Mouse (Mus musculus) limb, embryonic 14.5 days (tissue): ENCODE results near the gene Cilp2. TPM values are rescaled to one million over a fixed set of nuclear protein-coding genes. Genes with fewer than 3 reads are reported as not detected.

Experiments used
- ATAC-seq: fragments of 200-750 bp; cut with Nextera tagmentation; 2 replicates; pipeline ENCODE4 v1.8.0; 2017; ENCODE audit warnings: low read depth, moderate number of reproducible peaks, moderate TSS enrichment; ENCODE audit not compliant: low FRiP score
- DNase-seq: peaks from one replicate; pipeline ENCODE4 v3.0.0-alpha.2; 2015; ENCODE audit warnings: low spot score
- H3K27ac ChIP-seq: fragments of 300-500 bp; sonication (generic); replicated peaks from 2 replicates; pipeline ENCODE4 v1.5.1; 2014; ENCODE audit warnings: low read depth, mild to moderate bottlenecking, low read length, moderate library complexity, mixed read lengths
- H3K27me3 ChIP-seq: fragments of 300-500 bp; sonication (generic); 2 replicates; pipeline ENCODE4 v1.6.1; 2014; ENCODE audit warnings: low read length, mixed read lengths; ENCODE audit not compliant: control insufficient read depth, insufficient read depth
- H3K36me3 ChIP-seq: fragments of 300-500 bp; sonication (generic); 2 replicates; pipeline ENCODE4 v1.6.1; 2014; ENCODE audit warnings: mild to moderate bottlenecking, low read length, moderate library complexity, mixed read lengths; ENCODE audit not compliant: control insufficient read depth, insufficient read depth
- H3K4me1 ChIP-seq: fragments of 300-500 bp; sonication (generic); 2 replicates; pipeline ENCODE4 v1.6.1; 2014; ENCODE audit warnings: antibody characterized with exemption, low read length, mixed read lengths; ENCODE audit not compliant: control insufficient read depth, insufficient read depth
- H3K4me2 ChIP-seq: fragments of 300-500 bp; sonication (generic); replicated peaks from 2 replicates; pipeline ENCODE4 v1.6.1; 2014; ENCODE audit warnings: low read depth, mild to moderate bottlenecking, low read length, moderate library complexity; ENCODE audit not compliant: severe bottlenecking
- H3K4me3 ChIP-seq: fragments of 300-500 bp; sonication (generic); replicated peaks from 2 replicates; pipeline ENCODE4 v1.5.1; 2014; ENCODE audit warnings: low read length
- H3K9ac ChIP-seq: fragments of 300-500 bp; sonication (generic); 2 replicates; pipeline ENCODE4 v1.6.1; 2014; ENCODE audit warnings: mild to moderate bottlenecking, low read depth, low read length, moderate library complexity; ENCODE audit not compliant: severe bottlenecking
- H3K9me3 ChIP-seq: fragments of 300-500 bp; sonication (generic); 2 replicates; pipeline ENCODE4 v1.6.1; 2016; ENCODE audit warnings: low read length; ENCODE audit not compliant: control insufficient read depth
- POLR2A ChIP-seq: fragments of 200-500 bp; IDR thresholded peaks from 2 replicates; pipeline ENCODE4 v1.8.0; 2012; ENCODE audit warnings: inconsistent platforms, mild to moderate bottlenecking, moderate library complexity, borderline replicate concordance; ENCODE audit not compliant: insufficient read depth, insufficient read length; ENCODE audit errors: extremely low read depth
- WGBS: fragments of 180-500 bp; shearing (Covaris S2); extraction: QIAGEN DNeasy Blood & Tissue Kit; methylation state at CpG from one replicate; pipeline ENCODE4 v1.1.7; 2014; 5-methylcytosine and 5-hydroxymethylcytosine counted together
- polyA plus RNA-seq, 2 experiments: library from polyadenylated mRNA; depleted of rRNA in 1 of 2; stranded (reverse) in 1 of 2; unstranded in 1 of 2; fragments of >200 nt; fragmentation: Nextera tagmentation in 1 of 2; extraction: Ambion mirVana in 1 of 2; gene quantifications; 2 replicates each; pipeline versions ENCODE4 v1.2.1 to v1.2.3; 2012 to 2014

Gene Cilp2
- polyA plus RNA-seq, 2 experiments = 1.5 to 2.6 TPM

DNA sequence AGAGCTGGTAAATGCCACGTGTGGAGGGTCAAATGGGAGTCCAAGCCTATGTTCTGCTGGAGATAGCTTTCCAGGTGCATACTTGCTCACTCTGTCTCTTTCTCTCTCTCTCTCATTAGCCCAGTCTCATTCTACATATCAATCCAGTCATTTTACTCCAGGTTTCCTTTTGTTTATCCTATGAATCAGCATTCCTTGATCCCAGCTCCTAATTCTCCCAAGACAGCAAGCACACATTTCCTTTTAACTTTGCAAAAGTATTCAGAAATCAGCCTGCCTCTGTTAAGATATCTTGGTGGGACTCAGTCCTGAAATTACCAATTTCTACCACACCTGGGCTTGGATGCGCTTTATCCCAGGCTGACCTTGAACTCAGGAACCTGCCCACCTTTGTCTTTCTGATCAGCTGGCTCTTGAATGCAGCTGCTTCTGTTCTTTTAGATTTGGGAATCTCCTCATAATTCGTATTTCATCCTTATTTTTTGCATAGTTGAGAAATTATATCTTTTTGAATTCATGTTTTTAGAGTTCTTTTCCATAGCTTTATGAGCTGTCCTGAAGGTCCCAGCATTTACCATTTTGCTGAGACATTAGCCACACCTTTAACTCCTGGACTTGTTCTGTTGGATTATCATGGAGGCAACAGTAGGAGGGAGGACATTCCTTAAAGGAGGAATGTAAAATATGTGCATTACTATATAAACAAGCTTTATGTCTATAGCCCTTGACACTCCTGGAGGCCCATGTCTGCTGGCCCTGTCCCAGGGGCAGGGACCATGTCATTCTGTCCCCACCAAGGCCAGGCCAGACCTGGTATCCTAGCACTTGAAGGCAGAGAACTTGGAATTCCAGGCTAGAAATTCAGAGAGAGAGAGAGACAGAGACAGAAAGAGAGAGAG lies 40.1 kb downstream of the Cilp2 start:
- no peak for DNase-seq
- no peak for TF ChIP-seq POLR2A

GRCm38 (mm10) chr8:69837057-69837682 lies 50.3 kb downstream of the Cilp2 start:
- Histone ChIP-seq H3K27me3 (no peaks in the 10 kb centered on the region), H3K36me3 (no peaks in the 10 kb centered on the region), H3K4me2 (no peak overlapping the region), H3K9me3 (no peaks in the 10 kb centered on the region), H3K9ac (no peak overlapping the region), H3K4me1 (peaks cover 4% of the 10 kb centered on the region; the same call in 1 of the 2 replicates), H3K27ac (no peak overlapping the region), H3K4me3 (no peak overlapping the region)
- TF ChIP-seq POLR2A = no peak
- 64% methylated on average over 8 of the region's 8 CpGs for WGBS
- DNase-seq (no peak), ATAC-seq (no peak)

More for the DNA sequence above, 40.1 kb downstream of the Cilp2 start:
- no peak overlapping the region for H3K4me2 ChIP-seq
- H3K27ac ChIP-seq = no peak overlapping the region
- no peaks in the 10 kb centered on the region for H3K4me1 ChIP-seq
- no peaks in the 10 kb centered on the region for H3K27me3 ChIP-seq
- H3K4me3 ChIP-seq = no peak overlapping the region
- ATAC-seq = no peak
- no peak overlapping the region for H3K9ac ChIP-seq
- no peaks in the 10 kb centered on the region for H3K36me3 ChIP-seq
- no peaks in the 10 kb centered on the region for H3K9me3 ChIP-seq
- WGBS = 55% methylated on average over 3 of the region's 3 CpGs

GRCm38 (mm10) chr8:69832298-69832853 lies 55.1 kb downstream of the Cilp2 start, which contains the start of gene Pbx4:
Pbx4 (plus strand) TSS chr8:69832491.
- Histone ChIP-seq H3K4me2 (peak within 1 kb of the TSS; percentile 91), H3K4me1 (peaks cover 7% of the 10 kb centered on the region; the same call in 1 of the 2 replicates), H3K9ac (peak within 1 kb of the TSS; percentile 59), H3K9me3 (no peaks in the 10 kb centered on the region), H3K27ac (peak within 1 kb of the TSS; percentile 5; the same call in 1 of the 2 replicates), H3K4me3 (peak within 1 kb of the TSS; percentile 54), H3K27me3 (no peaks in the 10 kb centered on the region), H3K36me3 (peaks cover 10% of the 10 kb centered on the region; the same call in 1 of the 2 replicates)
- under 1% methylated on average over 35 of the region's 38 CpGs for WGBS
- no peak for TF ChIP-seq POLR2A
- peak; percentile 97 for DNase-seq
- peak; percentile 98 for ATAC-seq

Other genes starting within 250 kb of the Cilp2 start
- gene Zfp964, start 233.2 kb downstream of the Cilp2 start, polyA plus RNA-seq (2012; rRNA removed) = 2.1 and 2.2 TPM in 2 replicates
- 1.5 and 1.8 TPM in 2 replicates for gene Zfp964, start 233.2 kb downstream of the Cilp2 start, polyA plus RNA-seq (2014; fragmentation: Nextera tagmentation; extraction: Ambion mirVana)
- 11.5 and 16.8 TPM in 2 replicates for gene Zfp869, start 177.0 kb downstream of the Cilp2 start, polyA plus RNA-seq (2012; rRNA removed)
- 32.4 and 32.5 TPM in 2 replicates for gene Zfp869, start 177.0 kb downstream of the Cilp2 start, polyA plus RNA-seq (2014; fragmentation: Nextera tagmentation; extraction: Ambion mirVana)
- gene Zfp963, start 137.7 kb downstream of the Cilp2 start, polyA plus RNA-seq (2012; rRNA removed) = 9.3 and 10.0 TPM in 2 replicates
- 8.2 and 8.7 TPM in 2 replicates for gene Zfp963, start 137.7 kb downstream of the Cilp2 start, polyA plus RNA-seq (2014; fragmentation: Nextera tagmentation; extraction: Ambion mirVana)
- gene Gm20422, start 112.8 kb downstream of the Cilp2 start, polyA plus RNA-seq (2012; rRNA removed) = 1.1 TPM in 1 of 2 replicates, not detected in the other
- 0.62 and 1.5 TPM in 2 replicates for gene Gm20422, start 112.8 kb downstream of the Cilp2 start, polyA plus RNA-seq (2014; fragmentation: Nextera tagmentation; extraction: Ambion mirVana)
- 79.7 and 118 TPM in 2 replicates for gene Atp13a1, start 96.5 kb downstream of the Cilp2 start, polyA plus RNA-seq (2012; rRNA removed)
- 44.8 and 47.8 TPM in 2 replicates for gene Atp13a1, start 96.5 kb downstream of the Cilp2 start, polyA plus RNA-seq (2014; fragmentation: Nextera tagmentation; extraction: Ambion mirVana)
- gene Zfp866, start 96.5 kb downstream of the Cilp2 start, polyA plus RNA-seq (2012; rRNA removed) = 24.8 and 29.5 TPM in 2 replicates
- 30.6 and 36.0 TPM in 2 replicates for gene Zfp866, start 96.5 kb downstream of the Cilp2 start, polyA plus RNA-seq (2014; fragmentation: Nextera tagmentation; extraction: Ambion mirVana)
- gene Gmip, start 79.0 kb downstream of the Cilp2 start, polyA plus RNA-seq (2012; rRNA removed) = 25.4 and 27.8 TPM in 2 replicates
- 7.7 and 8.5 TPM in 2 replicates for gene Gmip, start 79.0 kb downstream of the Cilp2 start, polyA plus RNA-seq (2014; fragmentation: Nextera tagmentation; extraction: Ambion mirVana)
- 4.1 and 6.4 TPM in 2 replicates for gene Lpar2, start 65.3 kb downstream of the Cilp2 start, polyA plus RNA-seq (2012; rRNA removed)
- 1.5 TPM in 2 replicates for gene Lpar2, start 65.3 kb downstream of the Cilp2 start, polyA plus RNA-seq (2014; fragmentation: Nextera tagmentation; extraction: Ambion mirVana)
- gene Pbx4, start 55.2 kb downstream of the Cilp2 start, polyA plus RNA-seq (2012; rRNA removed) = 6.3 and 6.6 TPM in 2 replicates
- gene Pbx4, start 55.2 kb downstream of the Cilp2 start, polyA plus RNA-seq (2014; fragmentation: Nextera tagmentation; extraction: Ambion mirVana) = 5.2 and 6.8 TPM in 2 replicates
- gene Tssk6, start 14.5 kb upstream of the Cilp2 start, polyA plus RNA-seq (2012; rRNA removed) = 0.84 and 1.2 TPM in 2 replicates
- gene Tssk6, start 14.5 kb upstream of the Cilp2 start, polyA plus RNA-seq (2014; fragmentation: Nextera tagmentation; extraction: Ambion mirVana) = 4.1 TPM in 2 replicates
- 85.3 and 97.4 TPM in 2 replicates for gene Ndufa13, start 14.9 kb upstream of the Cilp2 start, polyA plus RNA-seq (2012; rRNA removed)
- 187 and 190 TPM in 2 replicates for gene Ndufa13, start 14.9 kb upstream of the Cilp2 start, polyA plus RNA-seq (2014; fragmentation: Nextera tagmentation; extraction: Ambion mirVana)
- gene Yjefn3, start 15.0 kb upstream of the Cilp2 start, polyA plus RNA-seq (2012; rRNA removed) = 5.4 and 8.6 TPM in 2 replicates
- gene Yjefn3, start 15.0 kb upstream of the Cilp2 start, polyA plus RNA-seq (2014; fragmentation: Nextera tagmentation; extraction: Ambion mirVana) = 4.2 and 5.5 TPM in 2 replicates
- gene Gatad2a, start 108.7 kb upstream of the Cilp2 start, polyA plus RNA-seq (2012; rRNA removed) = 49.2 and 62.3 TPM in 2 replicates
- 65.0 and 78.3 TPM in 2 replicates for gene Gatad2a, start 108.7 kb upstream of the Cilp2 start, polyA plus RNA-seq (2014; fragmentation: Nextera tagmentation; extraction: Ambion mirVana)
- 85.5 and 124 TPM in 2 replicates for gene Mau2, start 155.0 kb upstream of the Cilp2 start, polyA plus RNA-seq (2012; rRNA removed)
- gene Mau2, start 155.0 kb upstream of the Cilp2 start, polyA plus RNA-seq (2014; fragmentation: Nextera tagmentation; extraction: Ambion mirVana) = 50.5 and 51.8 TPM in 2 replicates
- 21.3 and 25.4 TPM in 2 replicates for gene Sugp1, start 155.1 kb upstream of the Cilp2 start, polyA plus RNA-seq (2012; rRNA removed)
- 32.6 and 34.4 TPM in 2 replicates for gene Sugp1, start 155.1 kb upstream of the Cilp2 start, polyA plus RNA-seq (2014; fragmentation: Nextera tagmentation; extraction: Ambion mirVana)
- 5.2 and 7.2 TPM in 2 replicates for gene Tm6sf2, start 185.2 kb upstream of the Cilp2 start, polyA plus RNA-seq (2012; rRNA removed)
- gene Tm6sf2, start 185.2 kb upstream of the Cilp2 start, polyA plus RNA-seq (2014; fragmentation: Nextera tagmentation; extraction: Ambion mirVana) = 0.54 and 1.2 TPM in 2 replicates
- 0.23 and 0.38 TPM in 2 replicates for gene Hapln4, start 195.8 kb upstream of the Cilp2 start, polyA plus RNA-seq (2012; rRNA removed)
- 0.41 TPM in 1 of 2 replicates, not detected in the other for gene Hapln4, start 195.8 kb upstream of the Cilp2 start, polyA plus RNA-seq (2014; fragmentation: Nextera tagmentation; extraction: Ambion mirVana)
- 0.58 and 0.59 TPM in 2 replicates for gene Ncan, start 233.2 kb upstream of the Cilp2 start, polyA plus RNA-seq (2012; rRNA removed)
- gene Ncan, start 233.2 kb upstream of the Cilp2 start, polyA plus RNA-seq (2014; fragmentation: Nextera tagmentation; extraction: Ambion mirVana) = 0.25 and 0.48 TPM in 2 replicates
- gene Nr2c2ap, start 243.6 kb upstream of the Cilp2 start, polyA plus RNA-seq (2012; rRNA removed) = 17.4 and 19.3 TPM in 2 replicates
- 18.3 and 20.8 TPM in 2 replicates for gene Nr2c2ap, start 243.6 kb upstream of the Cilp2 start, polyA plus RNA-seq (2014; fragmentation: Nextera tagmentation; extraction: Ambion mirVana)